Mouse (Mus musculus): Measurements from ENCODE around the gene Lhx8.

DNA sequence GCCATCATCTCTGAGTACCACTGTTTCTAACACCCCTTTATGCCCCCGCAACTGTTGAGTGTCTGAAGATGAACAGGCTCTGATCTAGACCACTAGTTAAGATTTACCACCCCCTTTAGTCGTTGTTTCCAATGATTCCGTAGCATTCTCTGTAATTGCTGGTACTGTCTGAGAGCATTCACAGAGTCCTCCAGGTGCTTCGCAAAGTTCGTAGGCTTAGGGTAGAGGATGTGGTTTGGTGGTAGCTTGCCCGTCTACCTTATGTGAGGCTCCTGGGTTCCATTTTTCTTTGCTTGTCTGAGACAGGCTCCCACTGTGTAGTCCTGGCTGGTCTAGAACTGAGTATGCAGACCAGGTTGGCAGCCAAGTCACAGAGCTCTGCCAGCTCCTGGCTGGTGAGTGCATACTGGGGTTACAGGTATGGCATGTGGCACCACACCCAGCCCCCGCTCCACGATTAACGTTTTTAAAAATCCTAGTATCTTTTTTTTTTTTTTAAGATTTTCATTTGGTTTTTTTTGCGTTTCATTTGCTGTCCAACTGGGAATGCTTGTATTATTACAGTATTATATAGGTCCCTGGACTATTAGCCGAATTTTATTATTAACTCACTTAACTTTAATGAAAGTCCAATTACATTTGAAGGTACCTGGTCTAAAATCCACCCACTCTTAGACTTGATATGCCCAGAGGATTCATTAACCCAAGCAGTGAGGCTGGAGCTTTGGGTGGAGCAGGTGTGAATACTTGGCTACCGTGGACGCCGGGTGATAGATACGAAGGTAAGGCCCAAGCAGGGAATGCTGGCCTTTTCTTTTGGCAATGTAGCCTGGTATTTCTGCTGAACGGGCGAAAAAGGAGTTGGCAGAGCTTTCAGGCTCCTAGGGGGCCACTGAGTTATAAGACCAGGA lies 35.3 kb downstream of the Lhx8 start:
- TF ChIP-seq RCOR1 (IDR thresholded peaks at IDR 0.05; ENCODE audit: low read depth, low read length) (no peak), NELFE (IDR thresholded peaks at IDR 0.05; ENCODE audit: low read depth, low read length) (no peak), POLR2AphosphoS2 (IDR thresholded peaks at IDR 0.05; ENCODE audit: low read length) (no peak), POLR2A (IDR thresholded peaks at IDR 0.05; ENCODE audit: control insufficient read depth in 1 of 2, insufficient read depth in 1 of 2, low read depth in 1 of 2, low read length in 2 of 2, poor library complexity in 1 of 2) (no peak), TAL1 (IDR thresholded peaks at IDR 0.05; ENCODE audit: low read length) (no peak)
